Mouse (Mus musculus) CD4-positive, CD25-positive, alpha-beta regulatory T cell, adult 2 months (primary cell): ENCODE results near the gene Myom1.

Source experiments
- DNase-seq: peaks from one replicate; pipeline ENCODE4 v3.0.0-alpha.2; 2012; ENCODE audit warnings: low read depth, low spot score

Myom1 gene

GRCm38 (mm10) chr17:71056405-71056804, 54.0 kb downstream of the Myom1 start:
- no peak for DNase-seq

DNA sequence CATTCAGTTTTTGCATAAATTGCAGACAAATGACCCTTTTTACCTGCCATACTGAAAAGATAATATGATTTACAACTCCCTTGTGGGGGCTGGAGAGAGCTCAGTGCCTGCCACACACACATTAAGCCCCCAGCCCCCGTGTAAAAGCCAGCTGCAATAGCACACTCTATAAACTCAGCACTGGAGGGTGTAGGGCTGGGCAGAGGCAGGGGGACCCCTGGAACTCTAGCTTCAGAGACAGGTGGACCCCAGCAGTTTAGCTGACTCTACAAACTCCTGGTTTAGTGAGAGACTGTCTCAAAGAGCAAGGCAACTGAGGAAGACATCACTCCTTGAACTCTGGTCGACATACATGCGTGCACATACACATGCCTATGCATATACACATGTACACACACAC, 55.3 kb downstream of the Myom1 start:
- DNase-seq, result no peak

DNA sequence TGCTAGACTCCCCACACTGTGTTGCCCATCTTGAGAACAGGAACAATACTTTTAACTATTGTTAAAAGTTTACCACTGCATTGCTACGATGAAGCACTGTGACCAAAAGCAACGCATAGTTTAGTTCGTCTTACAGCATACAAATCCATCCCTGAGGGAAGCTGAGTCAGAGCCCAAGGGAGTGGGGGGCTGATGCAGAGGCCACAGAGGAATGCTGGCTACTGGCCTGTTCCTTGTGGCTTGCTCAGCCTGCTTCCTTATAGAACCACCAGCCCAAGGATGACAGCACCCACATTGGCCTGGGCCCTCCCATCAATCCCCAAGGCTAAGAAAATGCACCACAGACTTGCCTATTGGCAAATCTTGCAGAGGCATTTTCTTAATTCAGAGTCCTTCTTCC, 56.8 kb downstream of the Myom1 start:
- DNase-seq, result no peak

GRCm38 (mm10) chr17:71062049-71062560, 59.7 kb downstream of the Myom1 start:
- DNase-seq, result no peak

DNA sequence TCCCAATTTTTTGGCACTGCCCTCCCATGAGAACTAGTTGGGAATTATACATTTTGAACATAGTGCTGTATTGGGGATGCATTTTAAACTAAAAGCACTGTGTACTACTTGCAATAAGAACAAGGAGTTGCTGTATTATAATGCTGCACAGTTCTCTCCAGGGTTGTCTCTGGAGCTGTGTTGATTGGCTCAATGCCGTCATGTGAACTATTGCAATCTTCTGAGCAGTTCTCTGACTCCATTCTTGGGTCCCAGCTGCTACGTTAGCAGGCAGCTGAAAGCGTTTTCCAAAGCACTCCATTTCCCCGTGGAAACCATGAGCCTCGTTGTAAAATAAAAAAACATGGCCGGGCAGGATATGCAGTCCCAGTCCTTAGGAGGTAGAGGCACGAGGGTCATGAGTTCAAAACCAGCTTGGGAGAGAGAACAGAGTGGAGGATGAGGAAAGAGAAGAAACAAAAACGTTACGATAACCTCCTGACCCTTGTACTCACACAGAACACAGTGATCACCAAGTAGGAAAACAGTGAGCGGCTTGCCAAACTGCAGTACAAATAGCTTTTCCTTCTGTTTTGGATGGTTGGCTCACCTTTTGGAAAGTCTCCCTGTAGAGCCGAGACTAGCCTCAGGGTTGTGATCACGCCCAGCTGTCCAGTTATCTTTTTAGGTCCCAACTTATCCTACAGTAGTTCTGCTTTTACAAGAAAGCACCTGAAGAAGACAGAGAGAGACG, 60.6 kb downstream of the Myom1 start:
- no peak for DNase-seq

- peak; percentile 62 for DNase-seq
These were observed 62.1 kb downstream of the Myom1 start for GRCm38 (mm10) chr17:71064463-71065014.

GRCm38 (mm10) chr17:71065127-71065526, 62.7 kb downstream of the Myom1 start:
- no peak for DNase-seq

DNA sequence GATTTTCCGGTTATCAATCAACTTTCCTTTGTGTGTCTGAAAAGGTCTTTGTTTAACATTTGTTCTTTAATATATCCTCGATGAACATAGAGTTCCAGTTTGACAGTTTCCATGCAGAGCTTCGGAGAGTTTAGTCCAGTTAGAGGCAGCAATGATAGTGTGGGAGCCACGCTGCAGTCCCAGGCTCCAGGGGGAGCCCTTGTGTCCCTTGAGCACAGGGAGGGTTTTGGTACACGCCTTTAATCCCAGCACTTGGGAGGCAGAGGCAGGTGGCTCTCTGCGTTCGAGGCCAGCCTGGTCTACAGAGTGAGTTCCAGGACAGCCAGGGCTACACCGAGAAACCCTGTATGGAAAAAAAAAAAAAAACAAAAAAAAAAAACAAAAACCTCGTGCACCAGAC, 66.7 kb downstream of the Myom1 start:
- DNase-seq, result no peak

- DNase-seq, result no peak
These were observed 69.5 kb downstream of the Myom1 start for GRCm38 (mm10) chr17:71071958-71072357.

DNA sequence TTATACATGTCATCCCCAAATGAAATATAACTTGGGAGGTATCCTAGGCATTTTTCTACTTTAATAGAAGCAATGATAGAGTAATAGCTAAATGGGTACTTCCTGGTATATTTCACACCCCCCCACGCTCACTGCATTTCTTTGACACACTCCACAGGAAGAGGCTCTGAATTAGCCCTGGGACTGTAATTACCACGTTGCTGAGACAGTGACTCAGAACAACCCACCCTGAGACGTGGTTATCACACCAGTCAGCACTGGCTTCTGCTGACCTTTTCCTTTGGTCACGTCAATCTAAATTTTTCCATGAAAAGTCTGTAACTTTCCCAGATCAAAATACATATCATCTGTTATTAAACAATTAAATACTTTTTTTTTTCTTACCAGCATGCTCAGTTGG, 72.0 kb downstream of the Myom1 start:
- DNase-seq, result no peak

DNA sequence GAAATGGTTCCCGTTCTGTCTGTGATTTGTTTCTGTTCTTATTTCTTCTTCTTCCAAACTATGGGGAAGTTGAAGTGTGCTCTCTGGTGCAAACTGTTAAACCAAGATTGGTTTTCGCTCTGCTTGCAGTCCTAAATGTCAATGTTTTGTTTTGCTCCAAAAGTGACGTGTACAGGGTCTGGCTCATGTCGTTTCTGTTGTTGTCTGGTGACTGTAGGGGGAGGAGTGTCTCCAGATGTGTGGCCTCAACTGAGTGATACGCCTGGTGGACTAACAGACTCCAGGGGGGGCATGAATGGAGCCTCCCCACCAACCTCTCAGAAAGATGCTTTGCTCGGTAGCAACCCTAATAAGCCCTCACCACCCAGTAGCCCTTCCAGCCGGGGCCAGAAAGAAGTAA, 79.6 kb downstream of the Myom1 start:
- no peak for DNase-seq

DNA sequence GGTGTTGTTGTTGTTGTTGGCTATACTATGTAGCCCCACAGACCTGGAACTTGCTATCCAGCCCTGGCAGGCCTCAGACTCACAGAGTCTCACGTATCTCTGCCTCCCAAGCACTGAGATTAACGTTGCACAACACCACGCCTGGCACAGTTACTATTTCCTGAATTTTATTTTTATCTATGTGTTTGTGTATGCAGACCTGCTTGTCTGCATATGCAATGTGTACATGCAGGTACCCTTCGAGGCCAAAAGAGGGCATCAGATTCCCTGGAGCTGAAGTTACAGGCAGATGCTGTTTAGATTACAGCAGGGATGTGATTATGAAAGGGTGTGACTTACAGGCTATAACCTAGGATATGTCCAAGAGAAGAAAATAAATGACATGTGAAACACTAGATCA, 84.5 kb downstream of the Myom1 start:
- no peak for DNase-seq

DNA sequence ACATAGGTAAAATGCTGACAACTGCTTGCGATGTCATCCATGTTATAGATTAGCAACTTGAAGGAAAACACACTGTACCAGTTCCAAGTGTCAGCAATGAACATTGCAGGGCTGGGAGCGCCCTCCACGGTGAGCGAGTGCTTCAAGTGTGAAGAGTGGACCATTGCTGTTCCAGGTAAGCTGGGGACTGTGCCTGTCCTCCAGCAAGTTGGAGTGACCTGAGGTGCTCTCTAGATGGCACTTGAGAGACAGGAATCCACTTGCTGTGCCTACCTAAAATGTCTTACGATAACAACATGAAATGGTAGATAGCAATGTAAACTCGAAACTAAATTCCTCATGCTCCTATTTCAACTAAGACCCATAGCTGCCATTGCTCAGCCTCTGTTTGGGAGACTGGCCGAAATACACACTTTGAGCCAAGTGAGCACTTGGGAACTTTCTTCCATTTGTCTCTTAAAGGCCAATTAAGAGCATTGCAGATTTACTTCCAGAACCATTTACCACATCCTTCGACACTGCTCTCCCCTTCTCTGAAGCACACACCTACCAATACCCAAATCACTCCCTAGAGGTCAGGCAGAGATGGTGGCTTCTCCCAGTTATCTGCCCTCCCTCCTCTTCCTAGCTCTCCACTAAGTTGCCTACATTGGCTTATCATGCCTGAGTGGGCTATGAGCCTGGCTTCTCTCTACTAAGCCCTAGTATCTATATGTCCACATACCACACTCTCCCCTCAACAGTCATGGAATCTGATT, 85.1 kb downstream of the Myom1 start:
- DNase-seq, result peak; percentile 12

- DNase-seq, result no peak
These were observed 85.7 kb downstream of the Myom1 start for GRCm38 (mm10) chr17:71088154-71088521.

- DNase-seq, result no peak
These were observed 86.6 kb downstream of the Myom1 start for GRCm38 (mm10) chr17:71088991-71089434.

GRCm38 (mm10) chr17:71089781-71090480, 87.5 kb downstream of the Myom1 start:
- no peak for DNase-seq

- no peak for DNase-seq
These were observed 88.6 kb downstream of the Myom1 start for GRCm38 (mm10) chr17:71091024-71091423.

- no peak for DNase-seq
These were observed 89.9 kb downstream of the Myom1 start for GRCm38 (mm10) chr17:71092341-71092740.

DNA sequence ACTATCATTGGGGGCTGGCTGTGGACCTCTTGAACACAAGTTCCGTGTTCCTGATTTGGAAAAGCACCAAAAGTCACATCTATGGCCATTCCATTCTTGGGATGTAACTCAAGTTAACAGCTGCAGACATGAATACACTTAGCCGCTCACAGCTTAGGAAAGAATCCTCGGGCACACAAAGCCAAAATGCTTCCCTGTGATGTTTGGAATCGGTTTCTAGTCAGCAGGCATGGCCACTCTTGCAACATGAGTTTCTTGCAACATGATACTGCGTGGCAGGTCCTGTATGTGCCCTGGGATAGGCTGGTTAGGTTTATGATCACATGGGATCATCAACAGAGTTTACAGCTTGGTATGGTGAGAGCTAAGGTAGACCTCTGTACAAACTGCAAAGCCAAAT, 91.4 kb downstream of the Myom1 start:
- DNase-seq, result no peak

GRCm38 (mm10) chr17:71094438-71094837, 92.0 kb downstream of the Myom1 start:
- no peak for DNase-seq

DNA sequence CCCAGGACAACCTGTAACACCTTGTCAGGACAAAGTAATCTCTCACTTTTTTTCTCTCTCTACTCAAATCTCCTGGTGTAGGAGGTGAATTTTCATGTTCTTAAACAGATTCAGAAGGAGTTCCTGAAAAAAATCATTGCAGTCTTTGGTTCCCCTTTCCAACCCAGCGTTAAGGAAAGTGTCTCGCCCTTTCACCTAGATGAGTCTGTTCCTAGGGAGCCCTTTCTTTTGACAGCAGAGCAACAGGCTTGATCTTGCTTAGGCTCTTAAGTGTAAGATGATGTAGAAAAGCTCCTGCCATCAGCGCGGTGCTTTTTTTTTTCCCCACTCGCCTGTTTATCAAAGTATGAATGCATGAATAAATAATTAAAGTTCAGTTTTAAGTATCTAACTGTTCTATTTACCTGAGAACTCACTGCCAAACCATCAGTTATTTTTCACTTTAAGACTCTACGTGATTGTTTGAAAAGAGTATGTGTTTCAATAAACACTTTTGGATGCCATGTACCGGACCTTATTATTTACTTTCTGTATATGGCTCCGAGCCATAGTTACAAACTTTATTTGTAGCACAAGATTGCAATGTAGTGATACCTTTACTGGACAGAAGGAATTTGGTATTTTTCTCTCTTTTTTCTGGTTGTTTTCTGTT, 94.2 kb downstream of the Myom1 start:
- DNase-seq, result no peak

- DNase-seq, result no peak
These were observed 94.8 kb downstream of the Myom1 start for GRCm38 (mm10) chr17:71097209-71097597.
